Mouse (Mus musculus) layer of hippocampus, postnatal 25 days (tissue): Measurements from ENCODE around the gene Iffo2. TPM values are rescaled to one million over a fixed set of nuclear protein-coding genes. Genes with fewer than 3 reads are reported as not detected.

ENCODE experiments used
- DNase-seq, 2 experiments: peaks; one replicate each; pipeline ENCODE4 v3.0.0; 2022; ENCODE audit warnings: mixed read lengths in 2 of 2, low spot score in 1 of 2; ENCODE audit errors: extremely low spot score in 1 of 2
- microRNA-seq, 2 experiments: library from miRNA; unstranded; fragments of <30 nt; microRNA quantifications; one replicate each; pipeline ENCODE4 v1.2.0; 2021
- total RNA-seq, 2 experiments: library from RNA; stranded (reverse); gene quantifications; 2 replicates each; pipeline ENCODE4 v1.2.3; 2021

Iffo2 gene
- total RNA-seq, 2 experiments from 2014 or later, result 15.3 to 16.3 TPM

DNA sequence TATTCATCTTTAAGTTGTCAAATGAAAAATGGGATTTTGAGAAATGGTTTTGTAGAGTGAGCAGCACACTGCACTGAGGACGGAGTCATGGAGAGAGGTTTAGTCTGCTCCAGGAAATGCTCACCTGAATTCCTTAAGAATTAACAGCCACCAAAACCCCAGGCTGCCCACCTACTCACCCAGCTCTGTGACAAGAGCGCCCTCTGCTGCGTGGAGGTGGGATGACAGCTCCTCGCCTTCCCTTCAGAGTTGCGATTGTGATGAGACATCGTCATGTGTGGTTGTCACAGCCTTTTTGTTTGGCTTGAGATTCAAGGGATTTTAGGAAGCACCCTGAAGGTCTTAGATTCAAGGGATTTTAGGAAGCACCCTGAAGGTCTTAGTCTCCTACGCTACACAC, 106.0 kb downstream of the Iffo2 start:
- peak; percentile 74 to 94 for DNase-seq

DNA sequence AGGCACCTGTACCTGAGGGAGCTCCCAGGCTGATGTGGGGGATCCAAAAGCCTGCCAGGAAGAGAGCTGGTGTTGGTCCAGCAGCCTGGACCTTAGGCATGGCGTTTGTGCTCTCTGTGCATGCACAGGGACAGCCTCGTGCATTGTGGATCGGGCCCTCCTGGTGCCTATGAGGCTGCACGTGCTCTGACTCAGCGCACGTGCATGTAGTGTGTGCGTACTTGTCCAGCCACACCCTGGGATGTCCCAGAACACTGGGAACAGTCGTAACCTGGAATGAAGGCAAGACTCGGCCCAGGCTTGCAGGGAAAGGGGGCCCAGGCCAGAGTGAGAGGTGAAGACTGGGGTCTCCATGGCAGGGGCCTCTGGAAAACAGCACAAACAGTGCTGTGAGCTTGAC, 107.5 kb downstream of the Iffo2 start:
- DNase-seq, result no peak

DNA sequence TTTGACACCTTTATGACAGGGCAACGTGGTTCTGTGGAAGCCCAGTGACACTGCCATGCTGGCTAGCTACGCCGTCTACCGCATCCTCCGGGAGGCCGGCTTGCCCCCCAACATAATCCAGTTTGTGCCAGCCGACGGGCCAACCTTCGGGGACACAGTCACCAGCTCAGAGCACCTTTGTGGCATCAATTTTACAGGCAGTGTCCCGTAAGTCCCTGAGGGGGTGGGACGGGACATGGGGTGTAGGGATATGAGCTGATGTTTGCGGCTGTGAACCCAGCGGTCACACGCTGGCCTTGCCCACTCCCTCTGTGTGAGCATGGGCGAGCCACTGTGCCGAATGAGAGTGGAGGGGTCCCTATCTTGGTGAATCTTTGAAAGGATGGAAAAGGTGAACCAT, 108.0 kb downstream of the Iffo2 start:
- no peak for DNase-seq

DNA sequence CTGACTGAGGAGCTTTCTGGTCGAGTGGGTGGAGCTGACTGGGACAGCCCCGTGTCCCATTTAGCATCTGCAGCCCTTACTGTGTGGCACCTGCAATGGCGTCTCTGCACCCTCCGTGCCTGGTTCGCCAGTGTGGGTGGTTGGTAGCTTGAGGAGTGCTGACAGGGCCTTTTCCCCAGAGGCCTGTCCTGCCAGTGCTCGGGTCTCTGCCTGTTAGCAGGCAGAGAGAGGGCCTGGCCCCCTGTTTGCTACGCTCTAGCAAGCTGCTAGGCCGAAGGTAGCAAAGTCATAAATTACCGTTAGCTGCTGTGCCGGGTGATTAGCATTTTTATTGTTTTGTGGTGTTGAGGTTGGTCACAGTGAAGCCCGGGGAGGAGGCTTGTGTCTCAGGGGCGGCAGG, 109.5 kb downstream of the Iffo2 start:
- DNase-seq, result no peak

DNA sequence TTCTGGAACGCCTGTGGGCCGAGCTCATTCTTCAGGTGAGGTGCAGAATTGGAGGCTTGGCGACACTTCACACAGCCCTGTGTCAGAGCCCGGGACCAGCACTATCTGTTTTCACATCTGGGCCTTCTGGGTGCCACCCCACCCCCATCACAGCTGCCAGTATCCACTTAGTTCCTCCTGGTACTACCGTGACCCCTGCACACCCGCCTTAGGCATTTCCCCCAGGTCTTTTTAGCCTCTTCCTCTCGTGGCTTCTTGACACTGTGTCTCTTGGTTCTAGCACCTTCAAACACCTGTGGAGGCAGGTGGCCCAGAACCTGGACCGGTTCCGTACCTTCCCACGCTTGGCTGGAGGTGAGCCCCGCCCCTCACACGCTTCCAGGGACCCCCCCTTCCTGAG, 110.0 kb downstream of the Iffo2 start:
- DNase-seq, result no peak

DNA sequence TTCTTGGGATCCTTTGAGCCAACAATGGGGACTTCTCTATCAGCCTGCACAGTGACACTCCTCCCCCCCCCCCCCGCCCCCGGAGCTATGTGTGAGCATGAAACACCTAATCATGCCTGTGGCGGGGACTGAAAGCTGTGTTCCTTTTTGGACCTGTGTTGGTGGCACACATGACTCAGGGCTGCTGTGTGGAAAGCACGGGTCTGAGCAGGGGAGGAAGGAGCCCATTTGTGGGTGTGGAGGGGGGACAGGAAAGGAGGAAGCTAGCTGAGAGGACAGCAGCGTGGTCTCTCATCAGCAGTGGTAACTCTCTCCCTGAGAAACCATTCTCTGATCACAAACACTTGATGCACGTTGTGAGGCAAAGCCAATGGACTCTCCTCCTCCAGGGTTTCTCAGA, 110.4 kb downstream of the Iffo2 start:
- DNase-seq, result no peak

DNA sequence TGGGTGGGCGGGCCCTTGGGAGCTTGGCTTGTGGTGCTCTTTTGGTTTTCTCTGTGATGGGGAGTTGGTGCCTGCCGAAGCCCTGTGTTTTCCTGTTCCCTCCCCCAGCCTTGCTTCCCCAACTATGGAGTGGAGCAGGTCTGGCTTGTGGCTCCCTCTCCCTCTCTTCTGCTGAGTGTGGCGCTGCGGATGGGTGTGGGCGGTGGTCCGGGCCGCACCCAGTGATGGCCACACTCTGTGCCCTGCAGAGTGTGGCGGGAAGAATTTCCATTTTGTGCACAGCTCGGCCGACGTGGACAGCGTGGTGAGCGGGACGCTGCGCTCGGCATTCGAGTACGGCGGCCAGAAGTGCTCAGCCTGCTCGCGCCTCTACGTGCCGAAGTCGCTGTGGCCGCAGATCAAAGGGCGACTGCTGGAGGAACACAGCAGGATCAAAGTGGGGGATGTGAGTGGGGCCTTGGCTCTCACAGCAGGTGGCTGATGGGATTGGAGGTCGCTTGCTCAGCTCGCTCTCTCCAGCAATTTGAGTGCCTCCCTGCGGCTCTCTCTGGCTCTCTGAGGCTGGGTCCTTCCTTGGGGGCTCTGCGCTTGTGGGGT, 111.6 kb downstream of the Iffo2 start:
- no peak for DNase-seq

DNA sequence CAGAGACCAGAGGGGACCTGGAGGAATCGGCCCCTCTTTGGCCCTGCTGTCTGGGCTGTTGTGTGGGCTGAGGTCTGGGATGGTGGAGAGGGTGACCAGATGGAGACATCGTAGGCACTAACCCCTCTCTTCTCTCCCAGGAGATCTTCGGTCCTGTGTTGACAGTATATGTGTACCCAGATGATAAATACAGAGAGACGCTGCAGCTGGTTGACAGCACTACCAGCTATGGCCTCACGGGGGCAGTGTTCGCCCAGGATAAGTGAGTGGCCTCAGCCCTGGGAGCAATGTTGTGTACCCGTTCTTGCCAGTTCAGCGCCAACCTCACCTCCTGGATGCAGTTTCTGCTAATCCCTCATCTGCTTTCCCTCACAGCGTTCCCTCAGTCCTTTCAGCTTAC, 113.6 kb downstream of the Iffo2 start:
- peak; percentile 82 to 93 for DNase-seq

DNA sequence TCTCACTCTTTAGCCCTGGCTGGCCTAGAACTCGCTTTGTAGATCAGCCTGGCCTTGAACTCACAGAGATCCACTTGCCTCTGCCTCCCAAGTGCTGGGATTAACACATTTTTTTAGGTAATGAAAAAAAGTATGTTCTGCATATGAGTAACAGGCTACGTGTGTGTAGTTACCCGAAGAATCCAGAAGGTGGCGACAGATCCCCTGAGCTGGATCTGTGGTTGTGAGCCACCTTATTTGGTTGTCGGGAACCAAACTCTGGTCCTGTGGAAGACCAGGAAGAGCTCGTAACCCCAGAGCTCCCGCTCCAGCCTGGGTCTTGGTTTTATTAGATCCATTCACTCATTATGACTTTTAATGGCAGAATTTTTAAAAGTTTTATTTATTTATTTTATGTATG, 116.6 kb downstream of the Iffo2 start:
- no peak for DNase-seq

DNA sequence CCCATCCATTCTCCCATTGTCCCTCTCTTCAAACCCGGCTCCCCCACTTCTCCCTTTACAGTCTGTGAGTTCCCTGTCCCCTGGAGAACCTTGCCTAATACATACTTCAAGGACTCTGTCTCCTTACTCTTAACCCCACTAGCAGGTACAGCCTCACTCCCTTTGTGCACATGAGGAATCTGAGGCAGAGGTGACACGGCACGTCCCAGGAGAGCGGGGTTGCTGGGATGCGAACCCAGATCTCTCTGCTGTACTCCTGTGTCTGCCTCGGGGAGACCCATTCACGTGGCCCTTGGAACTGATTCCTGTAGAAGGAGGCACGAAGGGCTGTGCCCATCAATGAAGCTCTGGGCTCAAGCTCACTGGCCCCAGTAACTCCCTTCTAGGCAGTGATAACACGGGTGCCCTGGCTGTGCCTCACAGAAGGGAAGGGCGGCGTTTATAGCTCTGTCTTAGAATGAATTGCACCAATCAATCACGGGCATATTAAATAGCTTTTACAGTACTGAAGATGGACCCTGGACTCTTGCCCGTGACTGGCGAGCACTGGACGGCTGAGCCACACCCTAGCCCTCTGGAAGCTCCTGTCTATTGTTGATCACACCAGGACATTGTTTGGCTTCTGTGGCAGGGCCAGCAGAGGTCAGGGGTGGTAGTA, 119.9 kb downstream of the Iffo2 start:
- DNase-seq, result no peak

DNA sequence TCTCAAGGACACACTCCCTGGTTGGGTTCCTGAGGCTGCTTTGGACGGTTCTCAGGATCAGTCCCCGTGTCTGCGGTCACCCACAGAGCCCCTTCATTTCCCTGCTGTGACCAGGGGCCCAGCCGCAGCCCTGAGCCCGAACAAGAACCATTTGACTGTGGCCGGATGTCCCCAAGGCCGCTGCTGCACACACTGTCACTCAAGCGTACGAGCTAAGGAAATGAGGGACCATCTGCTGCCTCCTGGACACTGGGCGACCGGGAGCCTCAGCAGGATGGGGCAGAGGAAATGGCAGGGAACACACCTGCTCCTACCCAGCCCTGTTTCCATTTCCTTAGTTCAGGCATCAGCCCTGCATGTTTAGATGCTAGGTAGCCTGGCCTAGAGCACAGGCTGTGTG, 120.6 kb downstream of the Iffo2 start:
- DNase-seq, result no peak

DNA sequence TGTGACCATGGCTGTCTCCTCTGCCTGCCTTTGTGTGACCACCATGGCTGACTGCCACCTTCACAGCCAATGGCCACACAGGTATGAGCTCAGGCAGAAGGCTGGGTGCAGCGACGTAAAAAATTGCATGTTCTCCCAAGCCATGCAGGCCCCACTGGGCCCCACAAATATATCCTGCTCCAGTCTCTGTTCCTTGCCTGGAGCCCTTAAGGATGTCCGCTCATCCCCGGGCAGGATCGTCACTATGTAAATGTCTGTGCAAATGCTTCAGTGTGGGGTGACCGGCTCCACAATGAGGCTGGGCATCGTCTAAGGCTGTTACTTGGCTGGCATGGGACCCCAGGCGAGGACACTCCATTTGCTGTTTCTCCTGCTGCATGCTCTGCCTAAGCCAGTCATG, 122.9 kb downstream of the Iffo2 start, which contains the start of gene Tas1r2:
Tas1r2 (plus strand) TSS at position 301 of the 400 bp plus-strand sequence.
- no peak for DNase-seq

DNA sequence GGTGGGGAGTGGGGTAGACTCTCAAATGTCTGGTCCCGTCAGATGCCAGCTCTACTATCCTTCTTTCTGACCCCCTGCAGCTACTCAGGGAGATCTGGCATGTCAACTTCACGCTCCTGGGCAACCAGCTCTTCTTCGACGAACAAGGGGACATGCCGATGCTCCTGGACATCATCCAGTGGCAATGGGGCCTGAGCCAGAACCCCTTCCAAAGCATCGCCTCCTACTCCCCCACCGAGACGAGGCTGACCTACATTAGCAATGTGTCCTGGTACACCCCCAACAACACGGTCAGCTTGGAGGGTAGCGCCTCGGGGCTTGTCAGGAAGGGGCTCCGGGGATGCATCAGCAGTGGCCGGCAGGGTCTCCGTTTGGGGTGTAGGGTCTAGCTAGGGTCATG, 131.5 kb downstream of the Iffo2 start:
- no peak for DNase-seq

DNA sequence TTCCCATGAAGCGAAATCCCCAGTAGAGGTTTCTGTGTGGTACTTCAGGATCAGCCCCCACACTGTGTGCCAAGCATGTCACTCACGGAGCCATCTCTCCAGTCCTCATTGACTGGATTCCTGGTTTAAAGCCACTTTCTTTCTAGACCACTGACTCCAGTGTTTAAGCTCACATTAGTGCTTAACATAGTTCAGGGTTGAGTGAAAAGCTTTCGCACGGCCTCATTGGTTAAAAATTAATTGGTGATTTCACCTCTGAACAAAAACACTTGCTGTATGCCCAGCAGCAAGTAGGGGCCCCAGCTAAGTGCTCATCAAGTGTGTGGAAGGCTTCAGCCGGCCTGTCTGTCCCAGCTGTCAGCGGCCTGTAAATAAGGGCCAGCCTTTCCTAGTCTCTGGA, 137.3 kb downstream of the Iffo2 start:
- DNase-seq, result no peak

DNA sequence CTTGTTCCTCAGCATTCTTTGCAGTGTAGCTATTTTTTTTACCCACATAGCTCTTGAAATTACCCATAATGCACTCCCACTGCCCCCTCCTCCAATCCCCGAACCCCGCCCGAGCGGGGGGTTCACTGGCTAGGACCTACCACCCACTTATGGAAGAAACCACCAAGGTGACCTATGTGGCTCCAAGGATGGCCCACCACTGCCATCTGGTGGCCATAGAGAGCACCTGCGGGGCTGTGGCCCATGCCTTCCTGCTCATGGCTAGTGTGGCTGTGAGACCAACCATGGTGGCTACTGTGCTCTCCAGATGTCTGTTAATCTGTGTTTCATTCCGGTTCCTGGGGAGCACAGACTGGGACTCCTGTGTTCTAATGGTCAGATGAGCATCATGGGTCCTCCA, 139.5 kb downstream of the Iffo2 start:
- DNase-seq, result peak; percentile 52 to 66

Small RNA genes within 50 kb of the gene (microRNA-seq; reads per million reads assigned to microRNA genes)
- gene Gm25571 (0 reads per million in 2 experiments), gene Mir7020 (2.0 reads per million in 2 experiments)

Other genes with a start within 250 kb of the Iffo2 start
- 10 to 100 TPM; 11.6 to 12.3 TPM for gene Pqlc2, start 219.8 kb upstream of the Iffo2 start, total RNA-seq
- gene Akr7a5, start 219.8 kb upstream of the Iffo2 start, total RNA-seq, result 10 to 100 TPM; 30.5 to 37.9 TPM
- 10 to 100 TPM; 45.5 to 50.6 TPM for gene Mrto4, start 178.0 kb upstream of the Iffo2 start, total RNA-seq
- gene Emc1, start 178.0 kb upstream of the Iffo2 start, total RNA-seq, result 10 to 100 TPM; 83.0 to 86.7 TPM
- 100 to 1,000 TPM; 132 to 174 TPM for gene Ubr4, start 177.9 kb upstream of the Iffo2 start, total RNA-seq
- gene Gm21969, start 72.6 kb downstream of the Iffo2 start, total RNA-seq, result not detected
- gene Aldh4a1, start 92.3 kb downstream of the Iffo2 start, total RNA-seq, result 10 to 100 TPM; 18.0 to 20.2 TPM
- not detected for gene Tas1r2, start 123.0 kb downstream of the Iffo2 start, total RNA-seq